Mouse (Mus musculus) cerebellum, postnatal 36 days (tissue): ENCODE measurements around the gene Cxcl16.
"Not testable (repeated sequence)": the region's sequence is repeated elsewhere in the genome, so short reads cannot be mapped to it uniquely, and the experiment has no call there.

ENCODE experiments used
- DNase-seq, 2 experiments: peaks; one replicate each; pipeline ENCODE4 v3.0.0; 2021 to 2022; ENCODE audit warnings: mixed read lengths in 2 of 2

The Cxcl16 gene

GRCm38 (mm10) chr11:70459601-70460101 is at the start of gene Cxcl16:
Gene Cxcl16, minus strand, starts transcription at chr11:70459984.
- no peak for DNase-seq

- DNase-seq: no peak
Observed at GRCm38 (mm10) chr11:70506962-70507515, 47.3 kb upstream of the Cxcl16 start.

DNA sequence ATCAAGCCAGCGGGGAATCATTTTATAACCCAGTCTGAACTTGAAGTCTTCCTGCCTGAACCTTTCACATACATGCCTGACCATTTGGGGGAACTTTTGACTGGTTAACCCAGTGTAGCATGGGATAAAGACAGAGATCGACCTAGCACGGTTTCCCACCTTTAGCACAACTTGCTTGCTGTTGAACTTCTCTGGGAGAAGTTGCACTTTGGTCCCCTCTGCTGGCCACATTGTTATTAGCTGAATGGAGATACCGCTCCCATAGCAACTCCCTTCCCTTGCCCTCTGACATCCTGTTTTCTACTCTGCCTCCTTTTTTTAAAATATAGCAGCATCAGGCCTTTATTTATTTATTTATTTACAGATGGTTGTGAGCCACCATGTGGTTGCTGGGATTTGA is 46.6 kb upstream of the Cxcl16 start:
- peak; percentile 23 to 34 for DNase-seq

- no peak for DNase-seq
Observed at GRCm38 (mm10) chr11:70504970-70505369, 45.2 kb upstream of the Cxcl16 start, which contains the start of gene Tm4sf5. Gene Tm4sf5, plus strand, starts transcription at chr11:70505244.

DNA sequence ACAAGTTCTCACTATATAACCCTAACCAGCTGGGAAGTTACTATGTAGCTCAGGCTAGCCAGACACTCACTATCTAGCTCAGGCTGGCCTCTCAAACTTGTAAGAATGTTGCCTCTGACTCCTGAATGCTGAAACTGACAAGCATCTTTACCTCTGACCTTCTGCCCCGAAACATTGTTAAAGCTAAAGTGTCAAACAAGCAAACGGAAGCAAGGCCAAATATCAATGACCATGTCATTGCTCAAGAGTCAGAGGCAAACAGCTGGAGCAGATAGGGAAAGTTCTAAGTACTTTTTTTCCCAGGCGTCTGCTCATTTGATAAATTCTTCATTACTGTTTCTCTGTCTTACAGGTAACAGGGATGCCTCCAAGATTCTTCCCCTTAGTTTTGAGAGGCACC is 42.2 kb upstream of the Cxcl16 start:
- DNase-seq: no peak

DNA sequence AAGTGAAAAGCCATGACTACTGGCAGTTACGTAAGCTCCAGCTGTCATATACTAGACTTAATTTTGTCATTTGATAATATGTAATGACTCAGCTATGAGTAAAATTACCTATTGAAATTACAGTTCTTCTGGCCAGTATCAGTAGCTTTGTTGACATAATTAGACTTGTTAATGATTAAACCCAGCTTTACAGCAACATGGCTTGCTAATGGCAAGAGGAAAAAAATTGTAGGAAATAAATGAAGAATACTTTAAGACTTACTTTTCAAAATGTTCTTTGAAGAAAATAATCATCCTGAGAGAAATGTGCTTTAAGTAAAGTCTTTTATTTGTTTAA is 40.7 kb upstream of the Cxcl16 start:
- no peak for DNase-seq

DNA sequence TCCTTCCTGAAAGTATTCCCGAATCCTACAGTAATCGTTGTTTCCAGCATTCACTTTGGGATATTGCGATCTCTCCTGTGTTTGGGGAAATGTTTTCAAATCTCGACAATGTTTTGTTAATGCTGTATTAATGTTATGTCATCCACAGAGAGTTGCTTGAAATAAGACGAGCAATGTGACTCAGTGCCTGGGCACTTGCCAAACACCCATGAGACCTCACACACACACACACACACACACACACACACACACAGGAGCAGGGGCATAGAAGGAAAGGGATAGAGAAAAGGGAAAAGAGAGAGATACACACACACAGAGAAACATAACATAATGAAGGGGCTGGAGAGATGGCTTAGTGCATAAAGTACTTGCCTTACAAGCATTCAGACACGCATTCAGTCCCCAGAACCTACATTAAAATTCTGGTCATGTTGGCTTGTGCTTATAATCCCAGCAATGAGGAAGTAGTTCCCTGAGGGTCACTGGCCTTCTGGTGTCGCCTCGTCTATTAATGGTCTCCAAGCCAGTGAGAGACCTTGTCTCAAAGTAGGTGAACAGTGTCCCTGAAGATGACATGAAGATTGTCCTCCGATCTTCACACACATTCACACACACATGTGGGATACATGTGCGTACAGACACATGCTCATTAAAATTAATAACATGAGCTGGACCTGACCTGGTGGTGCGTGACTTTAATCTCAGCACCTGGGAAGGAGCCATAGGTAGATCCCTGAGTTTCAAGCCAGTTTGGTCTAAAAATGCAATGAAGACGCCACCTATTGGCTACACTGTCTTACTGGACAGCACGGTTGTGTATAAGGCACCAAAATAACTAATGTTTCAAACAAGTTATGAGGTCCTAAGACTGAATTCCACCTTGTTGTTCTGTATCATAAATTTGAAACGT is 40.0 kb upstream of the Cxcl16 start:
- peak in 1 of 2 experiments; percentile 11 for DNase-seq

DNA sequence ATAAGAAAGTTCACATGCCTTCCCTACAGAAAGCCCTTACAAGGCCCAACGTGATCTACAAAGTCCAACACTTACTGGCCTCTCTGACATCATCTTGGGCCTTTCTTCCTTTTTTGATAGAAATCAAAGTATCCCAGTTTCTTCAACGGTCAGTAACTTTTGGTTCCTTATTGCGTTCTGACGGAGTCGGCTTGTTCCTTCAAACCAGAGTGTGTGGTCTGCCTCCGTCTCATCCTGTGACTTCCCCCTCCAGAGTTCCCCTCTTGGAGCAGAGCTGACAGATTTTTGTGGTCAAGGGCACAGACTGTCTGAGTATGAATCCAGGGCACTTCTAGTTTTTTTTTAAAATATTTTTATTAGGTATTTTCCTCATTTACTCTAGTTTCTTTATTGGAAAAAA is 29.9 kb upstream of the Cxcl16 start:
- DNase-seq: no peak

DNA sequence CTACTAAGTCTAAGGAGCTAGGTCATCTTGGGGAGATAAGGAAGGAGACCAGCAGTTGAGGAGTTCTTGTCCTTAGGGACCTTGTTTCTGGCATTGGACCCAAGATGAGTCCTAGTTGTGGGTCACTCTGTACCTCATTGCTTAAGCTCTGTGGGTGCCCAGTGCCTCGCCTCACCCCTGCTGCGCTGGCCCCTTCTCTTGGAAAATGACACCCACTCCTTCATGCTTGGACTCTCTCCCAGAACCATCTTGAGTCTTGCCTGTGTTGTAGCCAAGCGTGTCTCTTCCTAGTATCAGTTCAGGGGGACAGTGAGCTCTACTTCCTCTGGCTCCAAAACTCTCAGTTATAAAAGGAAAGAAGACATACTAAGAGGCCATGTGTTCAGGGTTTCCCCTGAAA is 29.4 kb upstream of the Cxcl16 start:
- DNase-seq: no peak

- no peak for DNase-seq
Observed at GRCm38 (mm10) chr11:70487816-70488215, 28.0 kb upstream of the Cxcl16 start.

GRCm38 (mm10) chr11:70485498-70485897 is 25.7 kb upstream of the Cxcl16 start:
- DNase-seq: no peak

- no peak for DNase-seq
Observed at GRCm38 (mm10) chr11:70474872-70475534, 15.2 kb upstream of the Cxcl16 start.

- not testable (repeated sequence) for DNase-seq
Observed at GRCm38 (mm10) chr11:70473291-70473690, 13.5 kb upstream of the Cxcl16 start.

DNA sequence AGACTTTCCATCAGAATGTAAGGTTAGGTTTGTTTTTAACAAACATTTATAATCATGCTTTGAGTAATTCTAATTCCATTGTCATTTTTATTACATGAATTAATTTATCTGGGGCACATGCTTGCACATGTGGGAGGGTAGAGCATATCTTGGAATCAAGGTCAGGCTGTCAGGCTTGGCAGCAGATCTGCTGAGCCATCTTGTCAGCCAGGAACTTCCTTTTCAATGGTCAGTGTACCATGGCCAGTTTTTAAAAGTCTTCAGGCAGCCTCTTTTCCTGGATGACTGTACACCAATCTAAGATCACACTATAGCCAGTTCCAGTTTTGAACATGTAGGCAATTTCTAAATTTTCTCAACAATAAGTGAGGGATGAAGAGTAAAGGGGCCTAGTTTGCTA is 12.9 kb upstream of the Cxcl16 start:
- no peak for DNase-seq

DNA sequence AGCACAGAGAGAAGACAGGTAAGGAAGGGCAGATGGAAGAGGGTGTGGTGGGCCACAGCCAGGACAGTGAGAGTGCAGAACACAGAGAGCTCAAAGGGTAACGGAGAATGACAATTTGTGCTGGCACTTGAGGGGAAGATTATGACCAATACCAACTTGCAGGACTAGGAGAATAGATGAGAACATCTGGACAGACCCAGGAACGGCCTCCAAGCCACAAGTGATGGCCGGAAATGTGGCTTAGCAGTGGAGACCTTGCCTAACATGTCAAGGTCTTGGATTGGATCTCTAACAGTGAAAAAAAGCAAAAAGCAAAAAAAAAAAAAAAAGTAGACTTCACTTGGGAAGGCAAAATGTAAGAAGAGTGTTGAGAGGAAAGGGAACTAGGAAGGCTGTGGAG is 10.0 kb upstream of the Cxcl16 start:
- DNase-seq: no peak

DNA sequence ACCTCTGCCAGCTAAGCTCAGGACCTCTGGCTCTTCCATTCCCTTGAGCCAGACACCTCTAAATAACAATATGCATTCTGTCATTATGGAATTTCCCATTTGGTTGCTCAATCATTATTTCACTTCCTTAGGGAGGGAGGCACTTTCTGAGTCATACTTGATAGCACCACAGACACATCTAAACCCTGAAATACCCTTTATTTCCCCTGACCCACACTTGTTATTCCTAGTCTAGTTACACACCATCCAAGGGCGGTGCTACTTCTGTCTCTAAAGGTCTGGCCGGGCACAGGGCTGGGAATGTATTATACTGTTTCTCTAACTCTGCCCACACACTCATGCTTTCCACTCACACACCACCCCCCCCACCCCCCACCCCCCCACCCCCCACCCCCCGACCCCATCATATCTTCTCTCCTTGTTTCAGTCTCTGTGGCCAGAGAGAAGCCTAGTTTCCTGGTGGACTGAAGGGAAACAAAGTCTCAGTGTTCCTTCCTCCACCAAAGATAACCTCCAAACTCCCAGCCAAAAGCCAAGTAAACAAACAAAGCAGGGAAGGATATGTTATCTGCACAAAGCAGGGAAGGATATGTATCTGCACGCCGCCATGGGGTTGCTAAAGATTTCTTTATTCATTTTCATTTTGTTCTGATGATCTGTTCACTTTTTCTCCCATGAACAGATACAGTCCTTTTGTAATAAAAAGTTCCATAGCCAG is 8.3 kb upstream of the Cxcl16 start:
- DNase-seq: no peak

GRCm38 (mm10) chr11:70465824-70466223 is 6.0 kb upstream of the Cxcl16 start:
- peak; percentile 25 to 29 for DNase-seq

DNA sequence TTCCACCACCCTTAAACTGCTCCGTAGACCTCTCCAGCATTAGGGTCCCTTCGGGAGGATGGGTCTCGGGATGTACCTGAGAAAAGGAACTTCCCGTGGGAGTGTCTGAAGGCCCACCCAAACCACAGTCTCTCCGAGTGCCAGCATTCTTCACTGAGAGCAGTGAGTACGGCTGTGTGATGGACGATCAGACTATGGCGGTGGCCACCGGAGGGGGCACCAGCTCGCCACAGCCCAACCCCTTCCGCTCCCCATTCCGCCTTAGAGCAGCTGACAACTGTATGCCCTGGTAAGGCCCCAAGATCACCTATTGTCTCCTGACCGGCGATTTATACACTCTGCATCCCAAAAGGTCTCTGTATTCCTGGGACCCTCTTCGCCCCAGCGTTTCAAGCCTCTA is 5.4 kb upstream of the Cxcl16 start:
- DNase-seq: no peak

GRCm38 (mm10) chr11:70463970-70464369 is 4.2 kb upstream of the Cxcl16 start:
- DNase-seq: no peak

DNA sequence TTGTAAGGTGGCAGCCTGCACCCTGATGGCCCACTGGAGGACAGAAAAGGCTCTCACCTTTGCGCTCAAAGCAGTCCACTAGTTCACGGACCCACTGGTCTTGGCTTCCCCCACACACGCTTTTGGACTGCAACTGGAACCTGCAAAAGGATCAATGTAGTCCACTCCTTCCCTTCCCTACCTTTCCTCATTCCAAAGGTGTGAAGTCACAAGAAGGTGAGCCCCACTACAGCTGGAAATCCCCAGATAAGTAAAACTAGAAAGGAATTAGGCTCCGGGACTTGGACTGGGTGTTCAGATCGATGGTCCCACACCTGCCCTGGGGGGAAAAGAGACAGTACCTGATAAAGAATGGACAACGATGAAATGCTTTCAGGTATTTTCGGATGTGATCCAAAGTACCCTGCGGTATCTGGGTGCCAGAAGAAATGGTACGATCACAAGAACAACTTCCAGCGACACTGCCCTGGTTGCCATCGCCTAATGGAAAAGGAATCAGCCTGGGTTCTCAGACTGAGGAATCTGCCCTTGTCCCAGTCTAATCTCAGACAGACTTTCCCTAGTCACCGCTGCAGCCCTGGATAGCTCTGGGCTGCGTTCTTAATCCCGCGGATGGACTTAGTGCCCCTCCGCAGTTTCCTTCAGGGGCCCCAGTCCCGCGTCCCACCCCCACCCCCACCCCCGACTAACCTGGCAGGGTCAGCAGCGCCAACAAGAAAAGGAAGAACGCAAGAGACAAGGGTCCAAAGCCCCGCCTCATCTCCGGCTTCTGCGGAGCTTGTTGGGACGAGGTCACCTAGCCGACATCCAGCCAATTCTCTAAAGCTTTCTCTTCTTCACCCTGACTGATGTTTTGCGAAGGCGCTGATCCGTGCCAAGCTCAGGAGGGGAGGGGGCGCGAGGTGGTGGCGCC is 840 bp downstream of the Cxcl16 start, which contains the start of gene Zmynd15:
TSS of gene Zmynd15 (plus strand) at position 746 of the 913 bp plus-strand sequence.
- no peak for DNase-seq

DNA sequence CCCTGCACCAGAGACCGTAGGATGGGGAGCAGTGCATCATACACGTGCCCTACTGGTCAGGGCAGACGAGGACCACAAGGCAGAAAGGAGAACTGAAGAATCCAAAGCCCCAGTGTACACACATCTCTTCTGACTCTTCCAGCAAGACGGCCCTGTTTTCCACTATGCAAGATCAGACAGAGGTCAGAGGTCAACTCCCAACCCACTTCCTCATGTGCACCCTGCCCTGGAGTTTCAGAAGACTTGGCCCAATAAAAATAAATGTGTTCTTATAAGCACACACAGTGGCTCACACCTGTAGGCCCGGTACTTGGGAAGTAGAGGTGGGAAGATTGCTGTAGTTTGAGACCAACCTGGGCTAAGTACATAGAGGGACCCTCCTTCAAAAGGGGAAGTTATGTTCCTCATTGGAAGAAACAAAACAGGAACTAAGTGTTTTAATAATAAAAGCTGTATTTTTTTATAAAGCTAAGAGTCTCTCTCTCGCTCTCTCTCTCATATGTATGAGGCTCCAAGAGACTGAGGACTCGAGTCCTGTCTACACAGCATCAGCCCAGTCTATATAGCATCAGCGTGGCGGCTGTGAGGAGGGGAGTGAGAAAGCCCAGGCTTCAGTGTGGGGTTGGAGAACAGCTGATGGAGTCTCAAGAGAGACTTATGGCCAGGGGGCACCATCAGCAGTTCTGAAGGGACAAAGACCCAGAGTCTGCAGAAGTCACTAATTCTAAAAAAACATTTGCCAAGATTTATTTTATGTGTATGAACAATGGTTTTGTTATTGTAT is 6.3 kb downstream of the Cxcl16 start:
- DNase-seq: no peak
